Mouse (Mus musculus) hindbrain, embryonic 15.5 days (tissue): ENCODE measurements around the gene Opcml. TPM values are rescaled to one million over a fixed set of nuclear protein-coding genes. Genes with fewer than 3 reads are reported as not detected.

ENCODE experiments used
- ATAC-seq: fragments of 200-750 bp; cut with Nextera tagmentation; 2 replicates; pipeline ENCODE4 v1.8.0; 2017; ENCODE audit warnings: low read depth, moderate number of reproducible peaks, moderate TSS enrichment; ENCODE audit not compliant: low FRiP score
- H3K27ac ChIP-seq: fragments of 300-500 bp; sonication (generic); replicated peaks from 2 replicates; pipeline ENCODE4 v1.5.1; 2015; ENCODE audit warnings: mild to moderate bottlenecking, inconsistent platforms
- H3K27me3 ChIP-seq: fragments of 300-500 bp; sonication (generic); 2 replicates; pipeline ENCODE4 v1.6.1; 2015; ENCODE audit warnings: control low read depth, inconsistent platforms
- H3K36me3 ChIP-seq: fragments of 300-500 bp; sonication (generic); 2 replicates; pipeline ENCODE4 v1.6.1; 2015; ENCODE audit warnings: control low read depth, inconsistent platforms
- H3K4me1 ChIP-seq: fragments of 300-500 bp; sonication (generic); replicated peaks from 2 replicates; pipeline ENCODE4 v1.6.1; 2015; ENCODE audit warnings: control low read depth, inconsistent platforms
- H3K4me2 ChIP-seq: fragments of 300-500 bp; sonication (generic); 2 replicates; pipeline ENCODE4 v1.6.1; 2015; ENCODE audit warnings: moderate library complexity, mild to moderate bottlenecking, inconsistent platforms
- H3K4me3 ChIP-seq: fragments of 300-500 bp; sonication (generic); 2 replicates; pipeline ENCODE4 v1.5.1; 2015; ENCODE audit warnings: mild to moderate bottlenecking, inconsistent platforms
- H3K9ac ChIP-seq: fragments of 300-500 bp; sonication (generic); 2 replicates; pipeline ENCODE4 v1.6.1; 2015; ENCODE audit warnings: inconsistent platforms
- H3K9me3 ChIP-seq: fragments of 300-500 bp; sonication (generic); 2 replicates; pipeline ENCODE4 v1.6.1; 2016; ENCODE audit warnings: control low read depth, inconsistent platforms
- WGBS: fragments of 180-500 bp; shearing (Covaris S2); methylation state at CpG from one replicate; pipeline ENCODE4 v1.1.7; 2015; 5-methylcytosine and 5-hydroxymethylcytosine counted together
- polyA plus RNA-seq: library from polyadenylated mRNA; unstranded; fragments of >200 nt; fragmentation: Nextera tagmentation; extraction: Ambion mirVana; gene quantifications from 2 replicates; pipeline ENCODE4 v1.2.1, GENCODE M21; 2015

Opcml gene
- polyA plus RNA-seq, 1 experiment from 2014 or later = 41.8 TPM

DNA sequence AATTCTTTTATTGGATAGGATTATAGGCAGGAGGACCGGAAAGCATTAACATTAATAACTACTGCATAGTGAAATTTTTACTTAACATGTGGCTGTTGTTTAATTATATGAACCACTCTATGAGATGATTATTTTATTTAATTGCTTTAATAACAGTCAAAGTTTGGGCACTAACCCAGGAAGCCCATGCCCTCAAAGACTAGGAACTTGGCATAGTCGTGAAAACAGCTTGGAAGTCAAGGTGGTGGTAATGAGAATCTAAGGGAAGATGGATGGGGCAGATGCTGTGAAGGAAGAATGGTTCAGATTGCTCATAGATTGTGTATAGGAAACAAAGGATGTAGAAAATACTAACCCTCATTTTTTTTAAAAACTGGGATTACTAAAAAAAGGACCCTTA, 399.7 kb downstream of the Opcml start:
- no peaks in the 10 kb centered on the region for H3K36me3 ChIP-seq
- no peaks in the 10 kb centered on the region for H3K27me3 ChIP-seq
- H3K9me3 ChIP-seq = no peaks in the 10 kb centered on the region
- no peak overlapping the region for H3K4me3 ChIP-seq
- no peak overlapping the region for H3K4me2 ChIP-seq
- no peak for ATAC-seq
- WGBS = 80% methylated on average over 2 of the region's 2 CpGs
- H3K27ac ChIP-seq = no peak overlapping the region
- no peak overlapping the region for H3K9ac ChIP-seq
- H3K4me1 ChIP-seq = no peaks in the 10 kb centered on the region

DNA sequence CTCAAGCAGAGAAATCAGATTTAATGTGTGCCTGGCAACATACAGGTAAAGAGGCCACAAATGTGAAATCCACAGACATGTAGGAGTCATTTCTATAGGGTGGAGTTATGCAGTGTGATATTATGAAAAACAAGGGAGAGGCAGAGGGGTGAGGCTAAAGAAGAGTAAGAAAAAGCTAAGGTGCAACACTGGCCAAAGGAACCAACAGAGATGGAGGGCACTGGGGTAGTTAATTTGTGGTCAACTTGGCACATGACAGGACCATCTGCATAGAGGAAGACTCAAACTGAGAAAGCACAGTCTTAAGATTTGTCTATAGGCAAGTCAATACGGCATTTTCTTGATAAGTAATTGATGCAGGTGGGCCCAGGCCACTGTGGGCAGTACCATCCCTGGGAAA, 400.2 kb downstream of the Opcml start:
- no peaks in the 10 kb centered on the region for H3K9me3 ChIP-seq
- ATAC-seq = no peak
- H3K4me3 ChIP-seq = no peak overlapping the region
- no peaks in the 10 kb centered on the region for H3K36me3 ChIP-seq
- no peaks in the 10 kb centered on the region for H3K4me1 ChIP-seq
- H3K4me2 ChIP-seq = no peak overlapping the region
- H3K27me3 ChIP-seq = no peaks in the 10 kb centered on the region
- H3K27ac ChIP-seq = no peak overlapping the region
- H3K9ac ChIP-seq = no peak overlapping the region
- WGBS = 91% methylated on average over 1 of the region's 1 CpGs

DNA sequence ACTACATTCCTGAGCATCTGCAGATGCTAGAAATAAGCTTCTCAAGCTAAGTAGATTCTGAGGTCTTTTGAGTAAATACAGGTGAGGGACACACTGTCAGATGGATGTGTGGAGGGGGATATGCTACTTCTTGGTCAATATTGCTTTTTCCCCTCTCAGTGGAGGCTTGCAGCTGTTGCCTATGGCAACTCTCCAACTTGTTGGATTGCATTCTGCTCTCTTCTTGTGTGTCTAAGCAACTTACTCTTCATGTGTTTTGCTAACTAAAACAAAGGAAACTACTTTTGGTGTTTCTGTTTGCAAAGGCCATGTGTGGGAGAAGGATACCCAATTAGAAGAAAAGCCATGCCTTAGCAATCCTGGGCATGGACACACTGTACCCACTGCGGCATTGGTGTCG, 406.0 kb downstream of the Opcml start:
- Histone ChIP-seq H3K4me1 (peaks cover 10% of the 10 kb centered on the region; the same call in 1 of the 2 replicates), H3K4me2 (no peak overlapping the region), H3K27me3 (no peaks in the 10 kb centered on the region), H3K9ac (no peak overlapping the region), H3K27ac (no peak overlapping the region), H3K36me3 (no peaks in the 10 kb centered on the region), H3K4me3 (no peak overlapping the region), H3K9me3 (no peaks in the 10 kb centered on the region)
- no peak for ATAC-seq
- 90% methylated on average over 2 of the region's 2 CpGs for WGBS

DNA sequence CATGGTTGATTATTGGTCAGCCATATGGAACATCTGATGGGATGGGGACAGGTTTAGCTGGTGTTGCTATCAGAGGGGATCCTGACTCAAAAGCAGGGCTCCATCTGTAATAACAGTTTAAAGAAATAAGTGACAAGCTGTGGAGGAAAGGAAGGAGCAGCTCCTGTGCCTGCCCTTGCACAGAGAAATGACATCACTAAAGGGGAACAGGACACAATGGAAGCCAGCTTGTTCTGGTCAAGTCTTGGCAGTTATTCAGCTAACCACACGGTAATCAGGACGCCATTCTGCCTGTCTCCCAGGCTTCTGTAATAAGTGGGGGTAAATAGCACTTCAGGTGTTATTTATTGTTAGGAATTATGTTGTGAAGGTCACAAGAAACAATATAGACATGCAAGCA, 406.5 kb downstream of the Opcml start:
- 53% methylated on average over 2 of the region's 2 CpGs for WGBS
- H3K27ac ChIP-seq = no peak overlapping the region
- H3K36me3 ChIP-seq = no peaks in the 10 kb centered on the region
- H3K9me3 ChIP-seq = no peaks in the 10 kb centered on the region
- H3K4me3 ChIP-seq = no peak overlapping the region
- H3K4me1 ChIP-seq = peaks cover 10% of the 10 kb centered on the region; the same call in 1 of the 2 replicates
- no peak overlapping the region for H3K4me2 ChIP-seq
- H3K27me3 ChIP-seq = no peaks in the 10 kb centered on the region
- no peak overlapping the region for H3K9ac ChIP-seq
- ATAC-seq = no peak

DNA sequence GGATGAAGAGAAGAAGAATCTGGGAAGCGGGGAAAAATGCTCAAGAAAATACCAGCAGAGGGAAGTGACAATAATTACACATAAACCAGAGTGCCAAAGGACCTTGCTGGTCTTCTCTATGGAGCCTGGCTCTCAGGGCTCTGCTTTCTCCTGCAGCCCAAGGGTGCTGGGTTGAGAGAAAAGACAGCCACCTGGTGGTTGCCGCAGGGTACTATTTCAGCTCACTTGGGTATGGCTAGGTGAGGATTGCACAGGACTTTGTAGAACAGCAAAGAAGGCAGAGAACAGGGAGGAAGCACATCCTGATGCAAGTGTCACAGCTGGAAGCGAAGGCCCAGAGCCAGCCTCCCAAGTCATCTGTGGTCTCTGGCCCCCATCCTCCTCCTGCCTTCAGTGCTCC, 407.1 kb downstream of the Opcml start:
- 55% methylated on average over 3 of the region's 3 CpGs for WGBS
- Histone ChIP-seq H3K9me3 (no peaks in the 10 kb centered on the region), H3K27me3 (no peaks in the 10 kb centered on the region), H3K36me3 (no peaks in the 10 kb centered on the region), H3K9ac (no peak overlapping the region), H3K27ac (no peak overlapping the region), H3K4me2 (no peak overlapping the region), H3K4me1 (peaks cover 10% of the 10 kb centered on the region; the same call in 1 of the 2 replicates), H3K4me3 (no peak overlapping the region)
- ATAC-seq = 0 out of 2 replicates have a peak, but pooled peaks have one; percentile 75

DNA sequence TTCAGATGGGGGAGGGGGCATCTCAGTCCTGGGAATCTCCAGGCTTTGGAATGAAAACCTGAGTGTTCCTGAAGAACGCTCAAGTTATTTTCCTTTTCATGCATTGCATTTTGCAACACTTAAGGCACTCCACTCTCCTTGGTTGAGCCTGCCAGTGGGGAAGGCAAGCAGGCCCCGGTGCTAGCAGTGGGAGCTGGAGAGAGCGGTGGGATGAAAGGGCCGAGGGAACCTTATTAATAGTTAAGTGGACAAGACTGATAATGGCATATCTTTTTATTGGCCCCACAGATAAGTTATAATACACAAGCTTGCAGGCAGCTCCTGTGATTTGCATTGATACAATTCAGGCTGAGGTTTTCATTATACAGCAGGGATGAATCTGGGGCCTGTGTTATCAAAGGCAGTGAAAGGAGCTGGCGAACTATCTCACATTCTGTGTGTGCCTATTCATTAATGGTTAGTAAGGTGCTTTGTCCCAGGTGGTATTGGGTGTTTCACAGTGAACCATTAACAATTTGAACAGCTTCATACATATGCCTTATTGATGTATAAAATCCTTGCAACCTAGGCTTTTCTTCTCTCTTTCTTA, 407.6 kb downstream of the Opcml start:
- no peak overlapping the region for H3K4me3 ChIP-seq
- no peaks in the 10 kb centered on the region for H3K27me3 ChIP-seq
- H3K4me2 ChIP-seq = no peak overlapping the region
- H3K36me3 ChIP-seq = no peaks in the 10 kb centered on the region
- H3K4me1 ChIP-seq = peaks cover 10% of the 10 kb centered on the region; the same call in 1 of the 2 replicates
- H3K27ac ChIP-seq = no peak overlapping the region
- ATAC-seq = no peak
- H3K9ac ChIP-seq = no peak overlapping the region
- no peaks in the 10 kb centered on the region for H3K9me3 ChIP-seq
- WGBS = 75% methylated on average over 5 of the region's 5 CpGs

DNA sequence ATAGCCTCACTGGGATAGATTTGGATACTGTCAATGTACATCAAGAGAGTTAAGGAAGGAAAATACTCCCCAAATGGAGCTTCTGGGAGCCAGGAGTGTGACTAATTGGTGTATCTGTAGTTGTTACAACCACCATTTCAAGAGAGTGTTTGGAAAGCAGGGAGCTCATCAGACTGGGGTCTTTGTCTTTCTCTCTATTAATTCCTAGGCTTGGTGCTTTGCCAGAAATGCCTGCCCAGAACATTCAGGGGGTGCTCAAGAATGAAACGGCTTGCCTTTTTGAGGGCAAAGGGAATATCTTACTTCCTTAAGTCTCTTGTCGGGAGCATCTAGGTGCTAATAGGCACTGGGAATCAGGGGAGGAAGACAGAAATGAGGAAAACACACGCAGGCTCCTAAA, 416.9 kb downstream of the Opcml start:
- Histone ChIP-seq H3K4me2 (no peak overlapping the region), H3K27me3 (no peaks in the 10 kb centered on the region), H3K36me3 (no peaks in the 10 kb centered on the region), H3K4me3 (no peak overlapping the region), H3K27ac (no peak overlapping the region), H3K4me1 (no peaks in the 10 kb centered on the region), H3K9ac (no peak overlapping the region), H3K9me3 (no peaks in the 10 kb centered on the region)
- WGBS = 60% methylated on average over 3 of the region's 3 CpGs
- ATAC-seq = no peak

DNA sequence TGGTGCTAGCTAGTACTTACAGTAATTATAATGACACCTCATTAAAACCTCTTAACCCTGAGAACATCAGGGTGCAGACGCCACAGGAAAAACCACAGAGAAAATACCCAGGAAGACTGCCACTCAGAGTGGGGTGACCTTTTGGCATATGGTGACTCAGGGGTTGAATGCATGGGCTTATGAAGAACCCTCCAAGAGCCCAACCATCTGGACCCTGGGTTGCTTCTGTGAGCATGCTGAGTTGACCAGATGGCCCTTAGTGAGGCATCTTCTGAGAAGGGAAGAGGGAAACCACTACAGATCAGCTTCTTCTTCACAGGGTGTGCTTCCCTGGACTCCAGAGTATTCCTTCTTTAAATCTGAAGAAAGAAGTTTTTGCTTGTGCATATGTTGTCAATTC, 418.1 kb downstream of the Opcml start:
- H3K4me1 ChIP-seq = no peaks in the 10 kb centered on the region
- ATAC-seq = no peak
- no peak overlapping the region for H3K27ac ChIP-seq
- no peaks in the 10 kb centered on the region for H3K27me3 ChIP-seq
- no peak overlapping the region for H3K4me2 ChIP-seq
- no peak overlapping the region for H3K9ac ChIP-seq
- H3K36me3 ChIP-seq = no peaks in the 10 kb centered on the region
- WGBS = 82% methylated on average over 1 of the region's 1 CpGs
- no peaks in the 10 kb centered on the region for H3K9me3 ChIP-seq
- H3K4me3 ChIP-seq = no peak overlapping the region

DNA sequence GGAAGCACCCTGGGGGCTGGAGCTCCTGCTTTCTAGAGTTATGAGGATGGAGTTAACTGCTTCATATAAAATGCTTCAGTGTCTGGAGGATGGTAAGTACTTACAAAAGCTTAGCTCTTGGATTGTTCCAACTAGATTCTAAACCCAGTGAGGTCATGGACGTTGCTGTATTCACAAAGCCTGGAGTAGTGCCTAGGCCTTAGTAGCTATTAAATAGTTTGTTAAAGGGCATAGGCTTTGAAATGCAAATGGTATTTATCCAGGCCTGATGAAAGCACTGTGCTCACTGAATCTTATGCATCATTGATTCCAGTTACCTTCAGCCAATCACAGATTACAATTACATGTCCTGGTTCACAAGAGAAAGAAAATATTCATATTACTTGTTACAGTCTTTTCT, 421.3 kb downstream of the Opcml start:
- no peak for ATAC-seq
- Histone ChIP-seq H3K9ac (no peak overlapping the region), H3K27me3 (no peaks in the 10 kb centered on the region), H3K27ac (no peak overlapping the region), H3K4me1 (peaks cover 4% of the 10 kb centered on the region; the same call in 1 of the 2 replicates), H3K36me3 (no peaks in the 10 kb centered on the region), H3K9me3 (no peaks in the 10 kb centered on the region), H3K4me2 (no peak overlapping the region), H3K4me3 (no peak overlapping the region)
- 21% methylated on average over 1 of the region's 1 CpGs for WGBS

DNA sequence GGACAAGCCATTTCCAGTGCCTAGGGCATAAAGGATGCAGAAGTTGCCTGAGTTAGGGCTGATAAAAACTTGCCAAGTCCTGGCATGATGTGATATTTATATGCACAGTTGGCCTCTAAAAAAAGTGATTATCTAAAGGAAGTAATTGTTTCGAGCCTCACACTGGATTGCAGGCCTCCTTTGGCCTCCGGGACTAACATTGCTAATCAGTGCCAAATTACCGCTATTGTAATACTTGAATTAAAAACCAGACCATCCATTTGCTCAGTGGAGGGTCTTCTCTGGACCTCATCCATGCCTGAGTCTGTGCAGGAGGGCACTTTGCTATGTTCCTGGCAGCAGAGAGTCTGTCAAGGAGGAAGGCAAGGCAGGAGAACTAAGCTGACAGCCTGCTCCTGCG, 423.3 kb downstream of the Opcml start:
- 40% methylated on average over 4 of the region's 4 CpGs for WGBS
- Histone ChIP-seq H3K4me2 (no peak overlapping the region), H3K36me3 (no peaks in the 10 kb centered on the region), H3K9me3 (no peaks in the 10 kb centered on the region), H3K27ac (no peak overlapping the region), H3K4me1 (peaks cover 4% of the 10 kb centered on the region; the same call in 1 of the 2 replicates), H3K27me3 (no peaks in the 10 kb centered on the region), H3K4me3 (no peak overlapping the region), H3K9ac (no peak overlapping the region)
- ATAC-seq = no peak

DNA sequence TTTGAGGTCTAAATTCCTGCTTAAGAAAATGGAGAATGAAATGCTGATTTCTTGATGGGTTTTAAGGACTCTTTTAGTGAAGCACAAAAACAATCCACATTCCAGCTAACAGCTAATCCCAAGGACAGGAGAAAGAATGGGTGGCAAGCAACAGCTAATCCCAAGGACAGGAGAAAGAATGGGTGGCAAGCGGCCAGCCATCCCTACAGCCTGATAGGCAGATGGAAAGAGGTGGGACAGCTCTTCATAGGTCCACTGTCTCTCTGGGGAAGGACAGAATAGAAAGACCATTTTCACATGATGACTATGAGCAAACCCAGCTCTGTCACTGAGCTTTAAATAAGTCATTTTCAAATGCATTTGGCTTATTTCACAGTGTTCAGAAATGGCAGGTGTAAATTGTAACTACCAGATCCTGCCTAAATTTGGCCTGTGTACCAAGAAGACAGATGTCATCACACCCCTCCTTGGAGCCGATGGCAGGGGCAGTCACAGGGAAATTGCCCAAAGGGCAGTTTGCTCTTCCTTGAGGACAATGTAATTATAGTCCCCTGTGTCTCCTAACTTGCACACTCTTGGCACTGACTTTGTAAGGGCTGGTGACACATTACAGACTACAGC, 427.6 kb downstream of the Opcml start:
- Histone ChIP-seq H3K9me3 (no peaks in the 10 kb centered on the region), H3K27me3 (no peaks in the 10 kb centered on the region), H3K4me3 (no peak overlapping the region), H3K36me3 (no peaks in the 10 kb centered on the region), H3K27ac (no peak overlapping the region), H3K4me1 (peaks cover 4% of the 10 kb centered on the region; the same call in 1 of the 2 replicates), H3K4me2 (no peak overlapping the region), H3K9ac (no peak overlapping the region)
- WGBS = 77% methylated on average over 2 of the region's 2 CpGs
- ATAC-seq = no peak

DNA sequence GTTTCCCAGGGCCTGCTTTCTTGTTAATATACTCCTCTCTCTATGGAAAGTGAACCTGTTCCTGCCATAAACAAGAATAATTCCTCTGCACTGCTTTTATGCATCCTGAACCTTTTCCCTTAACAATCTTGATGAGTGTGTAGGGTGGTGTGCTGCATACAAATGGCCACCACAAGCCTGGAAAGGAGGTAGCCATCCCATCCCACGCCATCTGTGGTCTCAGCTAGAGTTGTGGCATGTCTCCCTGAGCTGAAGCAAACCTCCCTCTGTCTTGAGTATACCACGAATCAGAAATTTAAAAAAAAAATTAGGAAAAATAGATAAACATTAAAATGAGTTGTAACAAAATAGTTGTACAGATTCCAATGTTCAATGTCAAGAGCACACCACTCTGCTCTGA, 432.2 kb downstream of the Opcml start:
- Histone ChIP-seq H3K9ac (no peak overlapping the region), H3K27ac (no peak overlapping the region), H3K36me3 (no peaks in the 10 kb centered on the region), H3K4me2 (no peak overlapping the region), H3K27me3 (no peaks in the 10 kb centered on the region), H3K9me3 (no peaks in the 10 kb centered on the region), H3K4me3 (no peak overlapping the region), H3K4me1 (no peaks in the 10 kb centered on the region)
- 74% methylated on average over 2 of the region's 2 CpGs for WGBS
- ATAC-seq = no peak
